Mouse (Mus musculus): Measurements from ENCODE around the gene Erbb2. TPM values are rescaled to one million over a fixed set of nuclear protein-coding genes. Genes with fewer than 3 reads are reported as not detected.

Erbb2 gene
- total and polyA plus RNA-seq, 2 experiments from 2014 or later, result 3.7 to 4.9 TPM

GRCm38 (mm10) chr11:98370588-98370987, 41.7 kb upstream of the Erbb2 start:
- H3K27ac ChIP-seq (ENCODE audit: low read depth, low read length), result no peak overlapping the region

GRCm38 (mm10) chr11:98371556-98372240, 40.6 kb upstream of the Erbb2 start:
- no peaks in the 10 kb centered on the region for H3K9me3 ChIP-seq (ENCODE audit: low read length)
- WGBS, result 26% methylated on average over 9 of the region's 10 CpGs
- DNase-seq, result peak; percentile 72
- peak overlapping the region; percentile 5; the same call in 1 of the 2 replicates for H3K4me2 ChIP-seq (ENCODE audit: low read depth)
- peak; percentile 69 for ATAC-seq
- TF ChIP-seq CTCF (IDR thresholded peaks at IDR 0.05; ENCODE audit: low read depth), result no peak
- H3K27me3 ChIP-seq (ENCODE audit: insufficient read depth, low read length), result no peaks in the 10 kb centered on the region
- H3K4me1 ChIP-seq (ENCODE audit: insufficient read depth), result peaks cover 13% of the 10 kb centered on the region
- H3K27ac ChIP-seq (ENCODE audit: low read depth, low read length), result peak overlapping the region; percentile 69
- no peak overlapping the region for H3K9ac ChIP-seq
- no peak overlapping the region for H3K4me3 ChIP-seq (ENCODE audit: low read depth, low read length)
- peaks cover 21% of the 10 kb centered on the region for H3K36me3 ChIP-seq (ENCODE audit: insufficient read depth)

More at GRCm38 (mm10) chr11:98370588-98370987, 41.7 kb upstream of the Erbb2 start:
- H3K4me2 ChIP-seq (ENCODE audit: low read depth), result no peak overlapping the region
- no peak overlapping the region for H3K4me3 ChIP-seq (ENCODE audit: low read depth, low read length)
- peaks cover 10% of the 10 kb centered on the region for H3K36me3 ChIP-seq (ENCODE audit: insufficient read depth)
- peaks cover 13% of the 10 kb centered on the region for H3K4me1 ChIP-seq (ENCODE audit: insufficient read depth)
- no peak for ATAC-seq
- 65% methylated on average over 2 of the region's 2 CpGs for WGBS
- no peaks in the 10 kb centered on the region for H3K27me3 ChIP-seq (ENCODE audit: insufficient read depth, low read length)
- no peaks in the 10 kb centered on the region for H3K9me3 ChIP-seq (ENCODE audit: low read length)
- H3K9ac ChIP-seq, result no peak overlapping the region
- no peak for DNase-seq
- no peak for TF ChIP-seq CTCF (IDR thresholded peaks at IDR 0.05; ENCODE audit: low read depth)

- Histone ChIP-seq H3K27me3 (ENCODE audit: insufficient read depth, low read length) (no peaks in the 10 kb centered on the region), H3K4me3 (ENCODE audit: low read depth, low read length) (no peak overlapping the region), H3K9me3 (ENCODE audit: low read length) (no peaks in the 10 kb centered on the region), H3K9ac (no peak overlapping the region), H3K36me3 (ENCODE audit: insufficient read depth) (peaks cover 27% of the 10 kb centered on the region), H3K27ac (ENCODE audit: low read depth, low read length) (peak overlapping the region; percentile 69; the same call in 1 of the 2 replicates), H3K4me2 (ENCODE audit: low read depth) (no peak overlapping the region), H3K4me1 (ENCODE audit: insufficient read depth) (peaks cover 13% of the 10 kb centered on the region)
- TF ChIP-seq CTCF (IDR thresholded peaks at IDR 0.05; ENCODE audit: low read depth), result peak; percentile 88
- no peak for ATAC-seq
- peak; percentile 79 for DNase-seq
- WGBS, result 2% methylated on average over 2 of the region's 2 CpGs
Measured at GRCm38 (mm10) chr11:98372406-98372805, 39.9 kb upstream of the Erbb2 start.

GRCm38 (mm10) chr11:98373244-98373643, 39.0 kb upstream of the Erbb2 start:
- no peak overlapping the region for H3K4me3 ChIP-seq (ENCODE audit: low read depth, low read length)
- WGBS, result 66% methylated on average over 6 of the region's 6 CpGs
- peaks cover 13% of the 10 kb centered on the region for H3K4me1 ChIP-seq (ENCODE audit: insufficient read depth)
- TF ChIP-seq CTCF (IDR thresholded peaks at IDR 0.05; ENCODE audit: low read depth), result no peak
- ATAC-seq (no peak), DNase-seq (no peak)
- no peak overlapping the region for H3K4me2 ChIP-seq (ENCODE audit: low read depth)
- no peaks in the 10 kb centered on the region for H3K9me3 ChIP-seq (ENCODE audit: low read length)
- no peak overlapping the region for H3K27ac ChIP-seq (ENCODE audit: low read depth, low read length)
- H3K9ac ChIP-seq, result no peak overlapping the region
- H3K27me3 ChIP-seq (ENCODE audit: insufficient read depth, low read length), result no peaks in the 10 kb centered on the region
- H3K36me3 ChIP-seq (ENCODE audit: insufficient read depth), result peaks cover 35% of the 10 kb centered on the region

GRCm38 (mm10) chr11:98374266-98374665, 38.0 kb upstream of the Erbb2 start:
- Histone ChIP-seq H3K36me3 (ENCODE audit: insufficient read depth) (peaks cover 43% of the 10 kb centered on the region), H3K4me1 (ENCODE audit: insufficient read depth) (peaks cover 13% of the 10 kb centered on the region), H3K4me3 (ENCODE audit: low read depth, low read length) (no peak overlapping the region), H3K9me3 (ENCODE audit: low read length) (no peaks in the 10 kb centered on the region), H3K9ac (no peak overlapping the region), H3K27ac (ENCODE audit: low read depth, low read length) (no peak overlapping the region), H3K4me2 (ENCODE audit: low read depth) (no peak overlapping the region), H3K27me3 (ENCODE audit: insufficient read depth, low read length) (no peaks in the 10 kb centered on the region)
- no peak for TF ChIP-seq CTCF (IDR thresholded peaks at IDR 0.05; ENCODE audit: low read depth)
- ATAC-seq (no peak), DNase-seq (no peak)
- 61% methylated on average over 8 of the region's 8 CpGs for WGBS

- WGBS, result 66% methylated on average over 5 of the region's 5 CpGs
- Histone ChIP-seq H3K4me2 (ENCODE audit: low read depth) (no peak overlapping the region), H3K4me1 (ENCODE audit: insufficient read depth) (peaks cover 3% of the 10 kb centered on the region; the same call in 1 of the 2 replicates), H3K9me3 (ENCODE audit: low read length) (no peaks in the 10 kb centered on the region), H3K4me3 (ENCODE audit: low read depth, low read length) (no peak overlapping the region), H3K9ac (no peak overlapping the region), H3K27me3 (ENCODE audit: insufficient read depth, low read length) (no peaks in the 10 kb centered on the region), H3K27ac (ENCODE audit: low read depth, low read length) (no peak overlapping the region), H3K36me3 (ENCODE audit: insufficient read depth) (peaks cover 59% of the 10 kb centered on the region)
- ATAC-seq, result no peak
- no peak for TF ChIP-seq CTCF (IDR thresholded peaks at IDR 0.05; ENCODE audit: low read depth)
- DNase-seq, result no peak
Measured at GRCm38 (mm10) chr11:98376756-98377155, 35.5 kb upstream of the Erbb2 start.

GRCm38 (mm10) chr11:98377787-98378186, 34.5 kb upstream of the Erbb2 start:
- ATAC-seq (no peak), DNase-seq (no peak)
- no peak overlapping the region for H3K4me3 ChIP-seq (ENCODE audit: low read depth, low read length)
- H3K27me3 ChIP-seq (ENCODE audit: insufficient read depth, low read length), result no peaks in the 10 kb centered on the region
- no peaks in the 10 kb centered on the region for H3K9me3 ChIP-seq (ENCODE audit: low read length)
- H3K4me1 ChIP-seq (ENCODE audit: insufficient read depth), result no peaks in the 10 kb centered on the region
- TF ChIP-seq CTCF (IDR thresholded peaks at IDR 0.05; ENCODE audit: low read depth), result no peak
- WGBS, result 84% methylated on average over 11 of the region's 11 CpGs
- H3K36me3 ChIP-seq (ENCODE audit: insufficient read depth), result peaks cover 59% of the 10 kb centered on the region
- H3K4me2 ChIP-seq (ENCODE audit: low read depth), result no peak overlapping the region
- no peak overlapping the region for H3K27ac ChIP-seq (ENCODE audit: low read depth, low read length)
- H3K9ac ChIP-seq, result no peak overlapping the region
